Mouse (Mus musculus): ENCODE measurements around the gene Ssr2. TPM values are rescaled to one million over a fixed set of nuclear protein-coding genes. Genes with fewer than 3 reads are reported as not detected.
"Not testable (repeated sequence)": the region's sequence is repeated elsewhere in the genome, so short reads cannot be mapped to it uniquely, and the experiment has no call there.

Ssr2 gene
- polyA plus RNA-seq, 1 experiment from 2014 or later: 260 TPM

DNA sequence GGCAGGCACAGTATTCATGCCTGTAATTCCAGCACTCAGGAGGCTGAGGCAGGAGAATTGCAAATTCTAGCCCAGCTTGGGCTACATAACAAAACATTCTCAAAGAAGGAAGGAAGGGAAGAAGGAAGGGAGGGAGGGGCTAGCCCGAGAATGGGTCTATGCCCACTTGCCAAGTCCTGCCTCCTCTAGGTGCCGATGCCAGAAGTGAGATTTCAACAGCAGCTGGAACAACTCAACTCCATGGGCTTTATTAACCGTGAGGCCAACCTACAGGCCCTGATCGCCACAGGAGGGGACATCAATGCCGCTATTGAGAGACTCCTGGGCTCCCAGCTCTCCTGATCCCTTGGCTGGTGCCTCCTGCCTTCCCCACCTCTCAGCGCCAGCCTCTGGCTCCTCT is 7.8 kb upstream of the Ssr2 start:
- Histone ChIP-seq H3K4me2 (replicated peaks; ENCODE audit: low read depth, low read length) (no peak overlapping the region), H3K4me3 (ENCODE audit: low read length) (no peak overlapping the region), H3K36me3 (ENCODE audit: control insufficient read depth, insufficient read depth, low read length) (peaks cover 71% of the 10 kb centered on the region), H3K9ac (ENCODE audit: low read depth, low read length) (no peak overlapping the region), H3K27me3 (ENCODE audit: control insufficient read depth, insufficient read depth, low read length) (no peaks in the 10 kb centered on the region), H3K4me1 (ENCODE audit: control insufficient read depth, insufficient read depth, low read length) (peaks cover 15% of the 10 kb centered on the region), H3K9me3 (ENCODE audit: control insufficient read depth, low read length) (no peaks in the 10 kb centered on the region), H3K27ac (ENCODE audit: low read depth, low read length) (no peak overlapping the region)
- 90% methylated on average over 6 of the region's 6 CpGs for WGBS
- no peak for ATAC-seq (ENCODE audit: low FRiP score, low TSS enrichment)

GRCm38 (mm10) chr3:88568615-88569014 is 7.1 kb upstream of the Ssr2 start:
- Histone ChIP-seq H3K9me3 (ENCODE audit: control insufficient read depth, low read length) (no peaks in the 10 kb centered on the region), H3K36me3 (ENCODE audit: control insufficient read depth, insufficient read depth, low read length) (peaks cover 64% of the 10 kb centered on the region), H3K4me2 (replicated peaks; ENCODE audit: low read depth, low read length) (no peak overlapping the region), H3K9ac (ENCODE audit: low read depth, low read length) (no peak overlapping the region), H3K4me3 (ENCODE audit: low read length) (no peak overlapping the region), H3K27me3 (ENCODE audit: control insufficient read depth, insufficient read depth, low read length) (no peaks in the 10 kb centered on the region), H3K4me1 (ENCODE audit: control insufficient read depth, insufficient read depth, low read length) (peaks cover 8% of the 10 kb centered on the region), H3K27ac (ENCODE audit: low read depth, low read length) (no peak overlapping the region)
- WGBS: 94% methylated on average over 2 of the region's 2 CpGs
- ATAC-seq (ENCODE audit: low FRiP score, low TSS enrichment): no peak

GRCm38 (mm10) chr3:88569093-88569492 is 6.6 kb upstream of the Ssr2 start:
- H3K36me3 ChIP-seq (ENCODE audit: control insufficient read depth, insufficient read depth, low read length): peaks cover 59% of the 10 kb centered on the region
- no peak for ATAC-seq (ENCODE audit: low FRiP score, low TSS enrichment)
- H3K27me3 ChIP-seq (ENCODE audit: control insufficient read depth, insufficient read depth, low read length): no peaks in the 10 kb centered on the region
- H3K9me3 ChIP-seq (ENCODE audit: control insufficient read depth, low read length): no peaks in the 10 kb centered on the region
- 96% methylated on average over 2 of the region's 2 CpGs for WGBS
- no peak overlapping the region for H3K27ac ChIP-seq (ENCODE audit: low read depth, low read length)
- no peak overlapping the region for H3K4me3 ChIP-seq (ENCODE audit: low read length)
- H3K4me2 ChIP-seq (replicated peaks; ENCODE audit: low read depth, low read length): no peak overlapping the region
- no peak overlapping the region for H3K9ac ChIP-seq (ENCODE audit: low read depth, low read length)
- H3K4me1 ChIP-seq (ENCODE audit: control insufficient read depth, insufficient read depth, low read length): peaks cover 6% of the 10 kb centered on the region; the same call in 1 of the 2 replicates

DNA sequence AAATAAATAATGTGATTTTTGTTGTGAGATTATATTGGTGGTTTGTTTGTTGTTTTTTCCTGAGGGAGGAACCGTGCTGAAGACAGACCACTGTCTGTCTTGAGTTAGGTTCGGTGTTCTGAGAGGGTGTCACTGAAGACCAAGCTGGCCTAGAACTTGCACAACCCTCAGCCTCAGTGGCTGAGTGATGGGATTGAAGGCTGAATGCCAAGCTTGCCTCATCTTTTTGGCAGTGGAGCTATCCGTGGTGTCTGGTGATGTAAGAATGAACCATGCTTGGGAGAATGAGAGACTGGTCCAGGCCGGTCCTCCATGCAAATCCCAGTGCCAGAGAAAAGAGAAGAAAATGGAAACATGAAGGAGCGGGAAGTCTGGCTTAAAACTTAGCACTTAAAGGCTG is 6.0 kb upstream of the Ssr2 start:
- peaks cover 54% of the 10 kb centered on the region for H3K36me3 ChIP-seq (ENCODE audit: control insufficient read depth, insufficient read depth, low read length)
- no peak for ATAC-seq (ENCODE audit: low FRiP score, low TSS enrichment)

GRCm38 (mm10) chr3:88570341-88570740 is 5.3 kb upstream of the Ssr2 start:
- Histone ChIP-seq H3K27me3 (ENCODE audit: control insufficient read depth, insufficient read depth, low read length) (no peaks in the 10 kb centered on the region), H3K36me3 (ENCODE audit: control insufficient read depth, insufficient read depth, low read length) (peaks cover 47% of the 10 kb centered on the region)
- WGBS: 92% methylated on average over 10 of the region's 10 CpGs

More for the DNA sequence above, 6.0 kb upstream of the Ssr2 start:
- no peak overlapping the region for H3K4me2 ChIP-seq (replicated peaks; ENCODE audit: low read depth, low read length)
- H3K27ac ChIP-seq (ENCODE audit: low read depth, low read length): no peak overlapping the region
- 93% methylated on average over 5 of the region's 5 CpGs for WGBS
- no peak overlapping the region for H3K4me3 ChIP-seq (ENCODE audit: low read length)
- H3K9me3 ChIP-seq (ENCODE audit: control insufficient read depth, low read length): no peaks in the 10 kb centered on the region
- H3K9ac ChIP-seq (ENCODE audit: low read depth, low read length): no peak overlapping the region
- H3K4me1 ChIP-seq (ENCODE audit: control insufficient read depth, insufficient read depth, low read length): peaks cover 3% of the 10 kb centered on the region; the same call in 1 of the 2 replicates
- H3K27me3 ChIP-seq (ENCODE audit: control insufficient read depth, insufficient read depth, low read length): no peaks in the 10 kb centered on the region

GRCm38 (mm10) chr3:88571856-88572255 is 3.8 kb upstream of the Ssr2 start:
- ATAC-seq (ENCODE audit: low FRiP score, low TSS enrichment): no peak
- H3K9ac ChIP-seq (ENCODE audit: low read depth, low read length): no peak overlapping the region
- WGBS: 95% methylated on average over 1 of the region's 1 CpGs
- no peak overlapping the region for H3K4me3 ChIP-seq (ENCODE audit: low read length)
- H3K9me3 ChIP-seq (ENCODE audit: control insufficient read depth, low read length): no peaks in the 10 kb centered on the region
- H3K27me3 ChIP-seq (ENCODE audit: control insufficient read depth, insufficient read depth, low read length): no peaks in the 10 kb centered on the region
- H3K36me3 ChIP-seq (ENCODE audit: control insufficient read depth, insufficient read depth, low read length): peaks cover 32% of the 10 kb centered on the region
- no peaks in the 10 kb centered on the region for H3K4me1 ChIP-seq (ENCODE audit: control insufficient read depth, insufficient read depth, low read length)
- H3K4me2 ChIP-seq (replicated peaks; ENCODE audit: low read depth, low read length): no peak overlapping the region
- no peak overlapping the region for H3K27ac ChIP-seq (ENCODE audit: low read depth, low read length)

More at GRCm38 (mm10) chr3:88570341-88570740, 5.3 kb upstream of the Ssr2 start:
- no peak overlapping the region for H3K4me2 ChIP-seq (replicated peaks; ENCODE audit: low read depth, low read length)
- no peak overlapping the region for H3K4me3 ChIP-seq (ENCODE audit: low read length)
- H3K9me3 ChIP-seq (ENCODE audit: control insufficient read depth, low read length): no peaks in the 10 kb centered on the region
- H3K4me1 ChIP-seq (ENCODE audit: control insufficient read depth, insufficient read depth, low read length): no peaks in the 10 kb centered on the region
- ATAC-seq (ENCODE audit: low FRiP score, low TSS enrichment): no peak
- no peak overlapping the region for H3K27ac ChIP-seq (ENCODE audit: low read depth, low read length)
- H3K9ac ChIP-seq (ENCODE audit: low read depth, low read length): no peak overlapping the region

DNA sequence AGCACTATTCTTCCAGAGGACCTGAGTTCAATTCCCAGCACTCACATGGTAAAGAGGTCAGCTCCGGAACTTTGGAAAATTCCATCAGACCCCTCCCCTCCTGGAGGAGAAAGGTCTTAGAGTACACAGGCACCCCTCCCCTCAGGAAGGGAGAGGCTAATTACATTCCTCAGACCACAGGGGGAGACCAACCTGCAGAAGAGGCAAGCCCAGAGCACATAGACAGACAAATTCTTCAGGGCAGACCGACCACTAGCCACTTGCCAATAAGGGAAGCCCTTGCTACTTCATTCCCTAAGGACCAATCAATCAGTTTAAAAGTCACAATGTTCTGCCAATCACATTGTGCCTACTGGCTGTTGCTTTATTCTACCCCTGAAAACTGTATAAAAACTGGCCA is 2.8 kb upstream of the Ssr2 start:
- H3K9ac ChIP-seq (ENCODE audit: low read depth, low read length): no peak overlapping the region
- H3K27me3 ChIP-seq (ENCODE audit: control insufficient read depth, insufficient read depth, low read length): no peaks in the 10 kb centered on the region
- H3K4me1 ChIP-seq (ENCODE audit: control insufficient read depth, insufficient read depth, low read length): no peaks in the 10 kb centered on the region
- H3K9me3 ChIP-seq (ENCODE audit: control insufficient read depth, low read length): no peaks in the 10 kb centered on the region
- peaks cover 24% of the 10 kb centered on the region for H3K36me3 ChIP-seq (ENCODE audit: control insufficient read depth, insufficient read depth, low read length)
- H3K4me3 ChIP-seq (ENCODE audit: low read length): no peak overlapping the region
- H3K27ac ChIP-seq (ENCODE audit: low read depth, low read length): no peak overlapping the region
- ATAC-seq (ENCODE audit: low FRiP score, low TSS enrichment): no peak
- 60% methylated on average over 2 of the region's 2 CpGs for WGBS
- no peak overlapping the region for H3K4me2 ChIP-seq (replicated peaks; ENCODE audit: low read depth, low read length)

- Histone ChIP-seq H3K4me2 (replicated peaks; ENCODE audit: low read depth, low read length) (no peak overlapping the region), H3K36me3 (ENCODE audit: control insufficient read depth, insufficient read depth, low read length) (peaks cover 14% of the 10 kb centered on the region), H3K27me3 (ENCODE audit: control insufficient read depth, insufficient read depth, low read length) (no peaks in the 10 kb centered on the region), H3K4me3 (ENCODE audit: low read length) (no peak overlapping the region), H3K4me1 (ENCODE audit: control insufficient read depth, insufficient read depth, low read length) (no peaks in the 10 kb centered on the region), H3K9me3 (ENCODE audit: control insufficient read depth, low read length) (no peaks in the 10 kb centered on the region), H3K27ac (ENCODE audit: low read depth, low read length) (no peak overlapping the region), H3K9ac (ENCODE audit: low read depth, low read length) (no peak overlapping the region)
- ATAC-seq (ENCODE audit: low FRiP score, low TSS enrichment): no peak
- WGBS: 87% methylated on average over 2 of the region's 2 CpGs
Observed at GRCm38 (mm10) chr3:88573810-88574209, 1.9 kb upstream of the Ssr2 start.

DNA sequence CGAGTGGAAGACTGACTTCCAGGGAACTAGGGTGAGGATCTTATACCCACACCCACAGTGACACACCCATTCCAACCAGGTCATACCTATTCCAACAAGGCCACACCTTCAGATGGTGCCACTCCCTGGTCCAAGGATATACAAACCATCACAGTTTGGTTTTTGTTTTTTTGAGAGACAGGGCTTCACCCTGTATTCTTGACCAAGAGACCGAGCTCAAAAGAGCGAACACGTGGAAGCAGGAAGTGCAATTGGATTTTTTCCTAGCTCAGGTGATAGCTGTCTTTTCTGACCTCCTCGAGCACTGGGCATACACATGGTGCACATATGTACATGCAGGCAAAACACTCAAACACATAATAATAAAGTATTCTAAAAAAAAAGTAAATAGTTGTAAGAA is 2.2 kb downstream of the Ssr2 start:
- not testable (repeated sequence) for H3K9ac ChIP-seq (ENCODE audit: low read depth, low read length); H3K4me1 ChIP-seq (ENCODE audit: control insufficient read depth, insufficient read depth, low read length); ATAC-seq (ENCODE audit: low FRiP score, low TSS enrichment); H3K4me2 ChIP-seq (replicated peaks; ENCODE audit: low read depth, low read length); H3K9me3 ChIP-seq (ENCODE audit: control insufficient read depth, low read length); H3K4me3 ChIP-seq (ENCODE audit: low read length); H3K27me3 ChIP-seq (ENCODE audit: control insufficient read depth, insufficient read depth, low read length); H3K27ac ChIP-seq (ENCODE audit: low read depth, low read length)
- 85% methylated on average over 5 of the region's 5 CpGs for WGBS
- peaks cover 18% of the 10 kb centered on the region; the same call in 1 of the 2 replicates for H3K36me3 ChIP-seq (ENCODE audit: control insufficient read depth, insufficient read depth, low read length)

Measured in kidney, embryonic 14.5 days (tissue).